Mouse (Mus musculus) heart, embryonic 13.5 days (tissue): ENCODE measurements around the gene Tnfsf13b. TPM values are rescaled to one million over a fixed set of nuclear protein-coding genes. Genes with fewer than 3 reads are reported as not detected.

Source experiments
- ATAC-seq: fragments of 200-750 bp; cut with Nextera tagmentation; 2 replicates; pipeline ENCODE4 v1.8.0; 2017; ENCODE audit warnings: moderate TSS enrichment; ENCODE audit not compliant: insufficient number of reproducible peaks, low FRiP score, low TSS enrichment; ENCODE audit errors: extremely low read depth
- H3K27ac ChIP-seq: fragments of 300-500 bp; sonication (generic); replicated peaks from 2 replicates; pipeline ENCODE4 v1.5.1; 2015; ENCODE audit warnings: moderate library complexity, mild to moderate bottlenecking, inconsistent platforms
- H3K27me3 ChIP-seq: fragments of 300-500 bp; sonication (generic); replicated peaks from 2 replicates; pipeline ENCODE4 v1.6.1; 2015; ENCODE audit warnings: mild to moderate bottlenecking, inconsistent platforms
- H3K36me3 ChIP-seq: fragments of 300-500 bp; sonication (generic); 2 replicates; pipeline ENCODE4 v1.6.1; 2015; ENCODE audit warnings: mild to moderate bottlenecking, inconsistent platforms
- H3K4me1 ChIP-seq: fragments of 300-500 bp; sonication (generic); 2 replicates; pipeline ENCODE4 v1.6.1; 2015; ENCODE audit warnings: inconsistent platforms
- H3K4me2 ChIP-seq: fragments of 300-500 bp; sonication (generic); 2 replicates; pipeline ENCODE4 v1.6.1; 2015; ENCODE audit warnings: inconsistent platforms, mild to moderate bottlenecking, moderate library complexity
- H3K4me3 ChIP-seq: fragments of 300-500 bp; sonication (generic); 2 replicates; pipeline ENCODE4 v1.5.1; 2015; ENCODE audit warnings: moderate library complexity, mild to moderate bottlenecking, inconsistent platforms
- H3K9ac ChIP-seq: fragments of 300-500 bp; sonication (generic); 2 replicates; pipeline ENCODE4 v1.6.1; 2015; ENCODE audit warnings: inconsistent platforms, mild to moderate bottlenecking, moderate library complexity
- H3K9me3 ChIP-seq: fragments of 300-500 bp; sonication (generic); 2 replicates; pipeline ENCODE4 v1.6.1; 2016; ENCODE audit warnings: inconsistent platforms
- WGBS: fragments of 180-500 bp; shearing (Covaris S2); methylation state at CpG from one replicate; pipeline ENCODE4 v1.1.7; 2015; ENCODE audit warnings: mixed read lengths; 5-methylcytosine and 5-hydroxymethylcytosine counted together
- polyA plus RNA-seq: library from polyadenylated mRNA; unstranded; fragments of >200 nt; fragmentation: Nextera tagmentation; extraction: Ambion mirVana; gene quantifications from 2 replicates; pipeline ENCODE4 v1.2.1, GENCODE M21; 2015

Tnfsf13b gene
- 0.37 and 0.68 TPM in 2 replicates for polyA plus RNA-seq

GRCm38 (mm10) chr8:10006156-10006985, at the start of gene Tnfsf13b:
TSS of gene Tnfsf13b (plus strand) at chr8:10006467.
- H3K4me2 ChIP-seq = peak within 1 kb of the TSS; percentile 87

GRCm38 (mm10) chr8:9958338-9958737, 47.9 kb upstream of the Tnfsf13b start:
- WGBS = 60% methylated on average over 4 of the region's 4 CpGs
- H3K9ac ChIP-seq = no peak overlapping the region
- no peaks in the 10 kb centered on the region for H3K27me3 ChIP-seq
- no peaks in the 10 kb centered on the region for H3K4me1 ChIP-seq
- H3K27ac ChIP-seq = no peak overlapping the region
- H3K4me3 ChIP-seq = no peak overlapping the region
- no peaks in the 10 kb centered on the region for H3K36me3 ChIP-seq
- no peak for ATAC-seq
- H3K4me2 ChIP-seq = no peak overlapping the region
- H3K9me3 ChIP-seq = no peaks in the 10 kb centered on the region

More at GRCm38 (mm10) chr8:10006156-10006985, at the start of gene Tnfsf13b:
- peaks cover 19% of the 10 kb centered on the region; the same call in 1 of the 2 replicates for H3K27me3 ChIP-seq
- no peaks in the 10 kb centered on the region for H3K9me3 ChIP-seq
- peaks cover 12% of the 10 kb centered on the region for H3K4me1 ChIP-seq
- 56% methylated on average over 16 of the region's 16 CpGs for WGBS
- H3K4me3 ChIP-seq = peak within 1 kb of the TSS; percentile 54
- ATAC-seq = no peak
- peak within 1 kb of the TSS; percentile 74 for H3K9ac ChIP-seq
- no peak within 1 kb of the TSS for H3K27ac ChIP-seq
- no peaks in the 10 kb centered on the region for H3K36me3 ChIP-seq

- Histone ChIP-seq H3K4me2 (no peak overlapping the region), H3K9ac (no peak overlapping the region), H3K4me1 (no peaks in the 10 kb centered on the region), H3K27me3 (no peaks in the 10 kb centered on the region), H3K9me3 (no peaks in the 10 kb centered on the region), H3K36me3 (no peaks in the 10 kb centered on the region), H3K4me3 (no peak overlapping the region), H3K27ac (no peak overlapping the region)
- no peak for ATAC-seq
- WGBS = 74% methylated on average over 2 of the region's 2 CpGs
Observed at GRCm38 (mm10) chr8:9959919-9960318, 46.3 kb upstream of the Tnfsf13b start.

- H3K9me3 ChIP-seq = no peaks in the 10 kb centered on the region
- WGBS = 92% methylated on average over 9 of the region's 9 CpGs
- H3K27ac ChIP-seq = no peak overlapping the region
- H3K4me1 ChIP-seq = peaks cover 10% of the 10 kb centered on the region
- H3K4me2 ChIP-seq = no peak overlapping the region
- H3K27me3 ChIP-seq = no peaks in the 10 kb centered on the region
- no peak for ATAC-seq
- H3K36me3 ChIP-seq = peaks cover 40% of the 10 kb centered on the region
- no peak overlapping the region for H3K9ac ChIP-seq
- no peak overlapping the region for H3K4me3 ChIP-seq
Observed at GRCm38 (mm10) chr8:9971866-9972265, 34.4 kb upstream of the Tnfsf13b start.

- Histone ChIP-seq H3K9ac (peak overlapping the region; percentile 88), H3K27ac (no peak overlapping the region), H3K4me1 (peaks cover 36% of the 10 kb centered on the region), H3K4me3 (peak overlapping the region; percentile 88), H3K4me2 (peak overlapping the region; percentile 86), H3K27me3 (no peaks in the 10 kb centered on the region), H3K36me3 (peaks cover 30% of the 10 kb centered on the region), H3K9me3 (no peaks in the 10 kb centered on the region)
- no peak for ATAC-seq
- 38% methylated on average over 5 of the region's 5 CpGs for WGBS
Observed at GRCm38 (mm10) chr8:9975276-9975675, 31.0 kb upstream of the Tnfsf13b start.

GRCm38 (mm10) chr8:9975898-9976611, 30.2 kb upstream of the Tnfsf13b start:
- Histone ChIP-seq H3K27me3 (no peaks in the 10 kb centered on the region), H3K4me2 (peak overlapping the region; percentile 93), H3K36me3 (peaks cover 26% of the 10 kb centered on the region), H3K9ac (peak overlapping the region; percentile 88), H3K27ac (0 out of 2 replicates have a peak overlapping the region, but pooled peaks have one; percentile 36), H3K4me3 (peak overlapping the region; percentile 98), H3K4me1 (peaks cover 42% of the 10 kb centered on the region), H3K9me3 (no peaks in the 10 kb centered on the region)
- ATAC-seq = peak; percentile 94
- WGBS = under 1% methylated on average over 47 of the region's 47 CpGs

GRCm38 (mm10) chr8:9977016-9977415, 29.3 kb upstream of the Tnfsf13b start:
- H3K4me3 ChIP-seq = peak overlapping the region; percentile 98
- ATAC-seq = no peak
- 43% methylated on average over 15 of the region's 15 CpGs for WGBS

GRCm38 (mm10) chr8:9977573-9978314, 28.5 kb upstream of the Tnfsf13b start, which contains the start of the genes Lig4 and Abhd13:
TSS of gene Lig4 (minus strand) at chr8:9977686.
TSS of gene Abhd13 (plus strand) at chr8:9977707.
- Histone ChIP-seq H3K36me3 (peaks cover 10% of the 10 kb centered on the region), H3K9me3 (no peaks in the 10 kb centered on the region), H3K9ac (peak within 1 kb of the TSS; percentile 95), H3K27me3 (no peaks in the 10 kb centered on the region), H3K4me3 (peak within 1 kb of the TSS; percentile 98), H3K4me2 (peak within 1 kb of the TSS; percentile 93), H3K4me1 (peaks cover 43% of the 10 kb centered on the region), H3K27ac (peak within 1 kb of the TSS; percentile 86)
- ATAC-seq = peak; percentile 74
- under 1% methylated on average over 68 of the region's 68 CpGs for WGBS

More at GRCm38 (mm10) chr8:9977016-9977415, 29.3 kb upstream of the Tnfsf13b start:
- Histone ChIP-seq H3K27ac (peak overlapping the region; percentile 34), H3K36me3 (peaks cover 17% of the 10 kb centered on the region), H3K4me2 (peak overlapping the region; percentile 93), H3K27me3 (no peaks in the 10 kb centered on the region), H3K9ac (peak overlapping the region; percentile 95), H3K4me1 (peaks cover 43% of the 10 kb centered on the region), H3K9me3 (no peaks in the 10 kb centered on the region)

GRCm38 (mm10) chr8:9978475-9979230, 27.6 kb upstream of the Tnfsf13b start:
- WGBS = 42% methylated on average over 18 of the region's 18 CpGs
- H3K9ac ChIP-seq = peak overlapping the region; percentile 95
- no peaks in the 10 kb centered on the region for H3K9me3 ChIP-seq
- peak overlapping the region; percentile 93 for H3K4me2 ChIP-seq
- peaks cover 43% of the 10 kb centered on the region for H3K4me1 ChIP-seq
- no peak for ATAC-seq
- H3K36me3 ChIP-seq = peaks cover 10% of the 10 kb centered on the region
- H3K27me3 ChIP-seq = no peaks in the 10 kb centered on the region
- H3K27ac ChIP-seq = no peak overlapping the region
- peak overlapping the region; percentile 98 for H3K4me3 ChIP-seq

GRCm38 (mm10) chr8:9979746-9980145, 26.5 kb upstream of the Tnfsf13b start:
- Histone ChIP-seq H3K36me3 (peaks cover 16% of the 10 kb centered on the region), H3K4me2 (no peak overlapping the region), H3K9me3 (no peaks in the 10 kb centered on the region), H3K4me3 (no peak overlapping the region), H3K4me1 (peaks cover 43% of the 10 kb centered on the region), H3K27me3 (no peaks in the 10 kb centered on the region), H3K27ac (no peak overlapping the region), H3K9ac (peak overlapping the region; percentile 40; the same call in 1 of the 2 replicates)
- ATAC-seq = no peak
- WGBS = 51% methylated on average over 1 of the region's 1 CpGs
